Mouse (Mus musculus) liver, embryonic 15.5 days (tissue): ENCODE measurements at regions not wholly inside any gene's neighbourhood (a gene's known extent, or its start where the extent isn't known, plus 50 kb on each side); places are given as distances from the start of the nearest gene placed in this dataset.
"Not testable (repeated sequence)": the region's sequence is repeated elsewhere in the genome, so short reads cannot be mapped to it uniquely, and the experiment has no call there.

Source experiments
- ATAC-seq: fragments of 200-750 bp; cut with Nextera tagmentation; 2 replicates; pipeline ENCODE4 v1.8.0; 2017; ENCODE audit warnings: moderate number of reproducible peaks, mild to moderate bottlenecking, moderate library complexity; ENCODE audit not compliant: insufficient read depth
- H3K27ac ChIP-seq: fragments of 300-500 bp; sonication (generic); replicated peaks from 2 replicates; pipeline ENCODE4 v1.5.1; 2015; ENCODE audit warnings: mild to moderate bottlenecking, inconsistent platforms
- H3K27me3 ChIP-seq: fragments of 300-500 bp; sonication (generic); 2 replicates; pipeline ENCODE4 v1.6.1; 2015; ENCODE audit warnings: mild to moderate bottlenecking, inconsistent platforms
- H3K36me3 ChIP-seq: fragments of 300-500 bp; sonication (generic); replicated peaks from 2 replicates; pipeline ENCODE4 v1.6.1; 2015; ENCODE audit warnings: moderate library complexity, mild to moderate bottlenecking, inconsistent platforms
- H3K4me1 ChIP-seq: fragments of 300-500 bp; sonication (generic); replicated peaks from 2 replicates; pipeline ENCODE4 v1.6.1; 2015; ENCODE audit warnings: inconsistent platforms
- H3K4me2 ChIP-seq: fragments of 300-500 bp; sonication (generic); 2 replicates; pipeline ENCODE4 v1.6.1; 2015; ENCODE audit warnings: moderate library complexity, mild to moderate bottlenecking, inconsistent platforms
- H3K4me3 ChIP-seq: fragments of 300-500 bp; sonication (generic); replicated peaks from 2 replicates; pipeline ENCODE4 v1.5.1; 2015; ENCODE audit warnings: mild to moderate bottlenecking, inconsistent platforms
- H3K9ac ChIP-seq: fragments of 300-500 bp; sonication (generic); 2 replicates; pipeline ENCODE4 v1.6.1; 2015; ENCODE audit warnings: moderate library complexity, mild to moderate bottlenecking, inconsistent platforms
- H3K9me3 ChIP-seq: fragments of 300-500 bp; sonication (generic); replicated peaks from 2 replicates; pipeline ENCODE4 v1.6.1; 2016; ENCODE audit warnings: inconsistent platforms
- WGBS: fragments of 180-500 bp; shearing (Covaris S2); methylation state at CpG from one replicate; pipeline ENCODE4 v1.1.7; 2015; ENCODE audit warnings: mixed read lengths; ENCODE audit not compliant: insufficient replicate concordance; 5-methylcytosine and 5-hydroxymethylcytosine counted together

DNA sequence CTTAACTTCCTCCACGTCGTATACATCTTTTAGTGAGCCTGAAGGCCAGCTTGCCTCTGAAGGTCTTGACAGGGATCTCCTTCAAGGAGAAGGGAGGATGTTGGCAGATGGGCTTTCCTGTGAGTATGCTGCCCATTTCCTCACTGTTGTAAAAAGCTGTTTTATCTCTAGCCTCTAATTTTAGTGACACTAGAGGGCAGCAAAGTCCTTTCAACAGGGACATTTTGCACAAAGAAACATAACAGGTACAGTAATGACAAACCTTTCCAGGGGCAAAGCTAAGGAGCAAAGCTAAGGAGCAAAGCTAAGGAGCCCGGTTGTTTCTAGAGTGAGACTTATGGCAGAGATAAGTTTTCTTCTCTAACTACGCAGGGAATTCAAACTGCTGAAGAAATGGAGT is 59.0 kb upstream of the Kbtbd8 start:
- Histone ChIP-seq H3K4me2 (no peak overlapping the region), H3K4me3 (no peak overlapping the region), H3K36me3 (no peaks in the 10 kb centered on the region), H3K4me1 (no peaks in the 10 kb centered on the region), H3K27ac (no peak overlapping the region), H3K9me3 (no peaks in the 10 kb centered on the region), H3K9ac (no peak overlapping the region), H3K27me3 (no peaks in the 10 kb centered on the region)
- ATAC-seq = no peak
- 29% methylated on average over 4 of the region's 4 CpGs for WGBS

DNA sequence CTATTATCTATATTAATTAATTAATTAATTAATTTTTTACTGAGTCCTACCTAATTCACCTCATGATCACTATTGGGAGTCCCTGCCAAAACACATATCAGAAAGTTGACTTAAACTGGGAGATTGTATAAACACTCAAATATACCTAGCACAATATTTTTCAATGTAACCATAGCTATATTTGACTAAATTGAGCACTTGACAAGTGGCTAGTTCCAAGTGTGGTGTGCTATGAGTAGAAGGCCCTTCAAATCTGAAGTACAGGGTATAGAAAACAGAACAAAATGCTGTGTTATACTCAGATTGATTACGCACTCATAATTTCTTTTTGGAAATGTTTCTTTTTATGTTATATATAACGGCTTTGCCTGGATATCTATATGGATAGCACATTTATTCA is 60.8 kb upstream of the Kbtbd8 start:
- no peak overlapping the region for H3K4me2 ChIP-seq
- H3K4me3 ChIP-seq = no peak overlapping the region
- ATAC-seq = no peak
- no peaks in the 10 kb centered on the region for H3K4me1 ChIP-seq
- H3K9me3 ChIP-seq = no peaks in the 10 kb centered on the region
- WGBS = 74% methylated on average over 2 of the region's 2 CpGs
- H3K27ac ChIP-seq = no peak overlapping the region
- no peak overlapping the region for H3K9ac ChIP-seq
- no peaks in the 10 kb centered on the region for H3K27me3 ChIP-seq
- H3K36me3 ChIP-seq = no peaks in the 10 kb centered on the region

DNA sequence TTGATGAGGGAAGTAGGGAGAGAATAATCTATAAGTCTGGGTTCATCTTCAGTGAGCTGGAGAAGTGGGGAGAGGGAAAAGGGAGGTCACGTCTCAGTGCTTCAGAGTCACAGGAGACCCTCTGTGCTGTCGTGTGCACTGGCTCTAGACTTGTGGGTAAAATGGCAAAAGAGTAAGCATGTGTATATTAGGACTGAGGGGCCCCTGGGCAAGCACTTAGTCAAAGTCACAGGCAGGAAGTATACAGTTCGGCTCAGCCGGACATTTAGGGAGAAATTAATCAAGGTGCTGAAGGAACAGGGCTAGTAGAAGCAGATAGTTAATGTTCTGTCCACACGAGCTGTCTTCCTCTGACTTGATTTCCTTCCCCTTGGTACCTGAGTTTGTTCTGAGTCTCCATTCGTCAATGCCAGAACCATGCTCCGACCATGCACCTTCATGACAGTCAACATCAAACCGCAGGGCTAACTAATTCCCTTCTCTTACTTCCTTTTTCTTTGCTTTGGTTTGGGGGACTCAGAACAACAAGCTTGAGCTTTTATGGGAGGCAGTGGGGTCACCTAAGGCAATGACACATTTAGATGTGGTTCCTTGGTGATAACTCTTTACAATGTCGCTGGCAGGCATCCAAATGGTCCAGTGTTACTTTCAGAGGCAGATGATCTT is 63.2 kb upstream of the Kbtbd8 start:
- 19% methylated on average over 9 of the region's 9 CpGs for WGBS
- Histone ChIP-seq H3K27me3 (no peaks in the 10 kb centered on the region), H3K9ac (no peak overlapping the region), H3K4me3 (no peak overlapping the region), H3K9me3 (no peaks in the 10 kb centered on the region), H3K4me1 (no peaks in the 10 kb centered on the region), H3K27ac (no peak overlapping the region), H3K4me2 (no peak overlapping the region), H3K36me3 (no peaks in the 10 kb centered on the region)
- ATAC-seq = no peak

DNA sequence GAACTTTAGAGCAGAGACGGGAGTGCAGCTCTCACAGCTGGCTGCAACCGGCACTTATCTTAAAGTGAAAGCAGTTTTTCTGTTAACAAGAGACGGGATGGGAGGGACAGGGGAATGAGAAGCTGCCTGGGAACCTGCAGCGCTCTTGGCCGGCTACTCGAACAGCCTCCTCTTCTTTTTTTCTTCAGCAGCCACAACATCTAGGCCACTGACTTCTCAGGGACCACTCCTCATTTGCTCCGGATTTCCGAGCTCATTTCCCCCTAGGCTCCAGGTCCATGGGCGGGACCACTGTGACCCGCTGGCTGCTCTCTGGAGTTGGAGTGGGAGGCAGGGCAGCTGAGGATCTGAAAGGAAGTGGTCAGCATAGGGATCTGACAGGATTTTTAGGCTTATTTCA is 75.7 kb upstream of the Kbtbd8 start:
- not testable (repeated sequence) for H3K27me3 ChIP-seq, H3K4me2 ChIP-seq, H3K9ac ChIP-seq, H3K27ac ChIP-seq, H3K36me3 ChIP-seq, ATAC-seq, H3K4me3 ChIP-seq, H3K9me3 ChIP-seq, H3K4me1 ChIP-seq
- WGBS = 20% methylated on average over 7 of the region's 10 CpGs

DNA sequence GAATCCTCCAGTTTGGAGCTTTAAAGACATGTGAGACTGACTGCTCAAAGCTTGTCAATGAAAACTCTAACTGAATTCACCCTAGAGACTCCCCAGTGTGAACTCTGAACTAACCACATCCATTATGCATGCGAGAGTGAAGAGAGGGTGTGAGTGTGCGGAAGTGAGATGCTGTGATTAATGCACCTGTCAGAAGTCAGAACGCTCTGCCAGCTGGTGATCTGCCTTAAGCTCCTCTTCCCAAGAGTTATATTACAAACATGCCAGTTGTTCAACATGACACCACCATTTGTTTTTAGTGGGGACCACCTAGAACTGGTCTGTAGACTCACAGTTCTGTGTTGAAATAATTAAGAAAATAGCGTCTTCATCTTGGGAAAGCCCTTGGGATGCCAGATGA is 92.8 kb upstream of the Kbtbd8 start:
- no peaks in the 10 kb centered on the region for H3K9me3 ChIP-seq
- H3K4me2 ChIP-seq = no peak overlapping the region
- H3K4me1 ChIP-seq = no peaks in the 10 kb centered on the region
- no peaks in the 10 kb centered on the region for H3K27me3 ChIP-seq
- no peak for ATAC-seq
- no peak overlapping the region for H3K9ac ChIP-seq
- H3K36me3 ChIP-seq = no peaks in the 10 kb centered on the region
- H3K27ac ChIP-seq = no peak overlapping the region
- 45% methylated on average over 4 of the region's 4 CpGs for WGBS
- H3K4me3 ChIP-seq = no peak overlapping the region

DNA sequence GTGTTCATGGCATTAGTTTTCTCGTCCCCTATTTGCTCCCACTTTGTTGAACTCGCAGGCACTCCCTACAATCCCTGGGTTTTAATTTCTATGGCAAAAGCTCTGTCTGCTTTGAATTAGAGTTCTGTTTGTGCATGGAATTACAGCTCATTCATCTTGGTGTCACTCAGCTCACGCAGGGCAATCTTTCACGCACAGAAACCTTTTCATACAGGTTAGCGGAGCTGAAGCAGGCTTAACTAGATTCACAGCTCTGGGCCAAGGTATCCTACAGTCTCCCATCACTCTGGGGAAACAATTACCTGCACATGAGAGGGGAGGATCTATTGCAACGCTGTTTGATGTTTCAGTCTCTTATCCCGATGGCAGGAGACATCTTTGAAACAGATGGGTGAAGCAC is 95.3 kb upstream of the Kbtbd8 start:
- Histone ChIP-seq H3K27ac (no peak overlapping the region), H3K9me3 (no peaks in the 10 kb centered on the region), H3K4me3 (no peak overlapping the region), H3K27me3 (no peaks in the 10 kb centered on the region), H3K4me2 (no peak overlapping the region), H3K9ac (no peak overlapping the region), H3K36me3 (no peaks in the 10 kb centered on the region), H3K4me1 (no peaks in the 10 kb centered on the region)
- no peak for ATAC-seq
- 57% methylated on average over 7 of the region's 7 CpGs for WGBS

- 35% methylated on average over 4 of the region's 4 CpGs for WGBS
- Histone ChIP-seq H3K9ac (no peak overlapping the region), H3K27ac (no peak overlapping the region), H3K36me3 (no peaks in the 10 kb centered on the region), H3K4me3 (no peak overlapping the region), H3K9me3 (no peaks in the 10 kb centered on the region), H3K27me3 (no peaks in the 10 kb centered on the region), H3K4me1 (no peaks in the 10 kb centered on the region), H3K4me2 (no peak overlapping the region)
- ATAC-seq = no peak
These were observed 99.1 kb upstream of the Kbtbd8 start for GRCm38 (mm10) chr6:95017911-95018310.

GRCm38 (mm10) chr6:95017484-95017883 is 99.6 kb upstream of the Kbtbd8 start:
- H3K4me3 ChIP-seq = no peak overlapping the region
- no peaks in the 10 kb centered on the region for H3K9me3 ChIP-seq
- no peak overlapping the region for H3K27ac ChIP-seq
- H3K9ac ChIP-seq = no peak overlapping the region
- no peaks in the 10 kb centered on the region for H3K4me1 ChIP-seq
- H3K27me3 ChIP-seq = no peaks in the 10 kb centered on the region
- no peak for ATAC-seq
- H3K4me2 ChIP-seq = no peak overlapping the region
- WGBS = 35% methylated on average over 3 of the region's 3 CpGs
- H3K36me3 ChIP-seq = no peaks in the 10 kb centered on the region

- Histone ChIP-seq H3K36me3 (no peaks in the 10 kb centered on the region), H3K27me3 (no peaks in the 10 kb centered on the region), H3K9ac (no peak overlapping the region), H3K9me3 (no peaks in the 10 kb centered on the region), H3K4me3 (no peak overlapping the region), H3K4me2 (no peak overlapping the region), H3K27ac (no peak overlapping the region), H3K4me1 (no peaks in the 10 kb centered on the region)
- no peak for ATAC-seq
- WGBS = 32% methylated on average over 5 of the region's 5 CpGs
These were observed 103.9 kb upstream of the Kbtbd8 start for GRCm38 (mm10) chr6:95013096-95013495.

- Histone ChIP-seq H3K27ac (no peak overlapping the region), H3K36me3 (no peaks in the 10 kb centered on the region), H3K9me3 (no peaks in the 10 kb centered on the region), H3K27me3 (no peaks in the 10 kb centered on the region), H3K4me1 (no peaks in the 10 kb centered on the region), H3K4me2 (no peak overlapping the region), H3K9ac (no peak overlapping the region), H3K4me3 (no peak overlapping the region)
- WGBS = 56% methylated on average over 2 of the region's 2 CpGs
- no peak for ATAC-seq
These were observed 110.6 kb upstream of the Kbtbd8 start for GRCm38 (mm10) chr6:95006485-95006884.

GRCm38 (mm10) chr6:95003716-95004115 is 113.3 kb upstream of the Kbtbd8 start:
- Histone ChIP-seq H3K9me3 (no peaks in the 10 kb centered on the region), H3K9ac (no peak overlapping the region), H3K27ac (no peak overlapping the region), H3K4me1 (no peaks in the 10 kb centered on the region), H3K36me3 (no peaks in the 10 kb centered on the region), H3K4me3 (no peak overlapping the region), H3K27me3 (no peaks in the 10 kb centered on the region), H3K4me2 (no peak overlapping the region)
- 38% methylated on average over 3 of the region's 3 CpGs for WGBS
- no peak for ATAC-seq

- Histone ChIP-seq H3K9me3 (no peaks in the 10 kb centered on the region), H3K9ac (no peak overlapping the region), H3K36me3 (no peaks in the 10 kb centered on the region), H3K27ac (no peak overlapping the region), H3K4me3 (no peak overlapping the region), H3K4me2 (no peak overlapping the region), H3K27me3 (no peaks in the 10 kb centered on the region), H3K4me1 (no peaks in the 10 kb centered on the region)
- WGBS = 40% methylated on average over 4 of the region's 4 CpGs
- no peak for ATAC-seq
These were observed 117.5 kb upstream of the Kbtbd8 start for GRCm38 (mm10) chr6:94999562-94999961.
